Mouse (Mus musculus) cerebellum, adult 11 months (tissue): ENCODE measurements around the gene Cd52.

ENCODE experiments used
- DNase-seq: peaks from one replicate; pipeline ENCODE4 v3.0.0; 2022

Cd52 gene

GRCm38 (mm10) chr4:134118126-134118800, 23.4 kb upstream of the Cd52 start:
- no peak for DNase-seq

- no peak for DNase-seq
Observed at GRCm38 (mm10) chr4:134117012-134117411, 22.1 kb upstream of the Cd52 start.

DNA sequence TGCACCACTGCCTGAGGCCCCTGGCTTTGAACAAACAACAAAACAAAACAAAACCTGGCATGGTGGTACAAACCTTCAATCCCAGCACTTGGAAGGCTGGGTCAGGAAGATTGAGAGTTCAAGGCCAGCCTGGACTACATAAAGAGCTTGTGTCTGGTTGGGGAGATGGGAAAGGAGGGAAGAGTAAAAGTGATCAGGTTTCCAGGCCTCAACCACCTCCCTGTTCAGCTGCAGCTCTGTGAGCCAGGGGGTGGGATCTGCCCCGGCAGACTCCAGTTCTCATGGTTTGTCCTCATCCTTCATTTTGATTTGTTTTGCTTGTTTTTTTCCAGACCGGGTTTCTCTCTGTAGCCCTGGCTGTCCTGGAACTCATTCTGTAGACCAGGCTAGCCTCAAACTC, 21.6 kb upstream of the Cd52 start:
- no peak for DNase-seq

- DNase-seq, result no peak
Observed at GRCm38 (mm10) chr4:134115215-134116144, 20.6 kb upstream of the Cd52 start.

DNA sequence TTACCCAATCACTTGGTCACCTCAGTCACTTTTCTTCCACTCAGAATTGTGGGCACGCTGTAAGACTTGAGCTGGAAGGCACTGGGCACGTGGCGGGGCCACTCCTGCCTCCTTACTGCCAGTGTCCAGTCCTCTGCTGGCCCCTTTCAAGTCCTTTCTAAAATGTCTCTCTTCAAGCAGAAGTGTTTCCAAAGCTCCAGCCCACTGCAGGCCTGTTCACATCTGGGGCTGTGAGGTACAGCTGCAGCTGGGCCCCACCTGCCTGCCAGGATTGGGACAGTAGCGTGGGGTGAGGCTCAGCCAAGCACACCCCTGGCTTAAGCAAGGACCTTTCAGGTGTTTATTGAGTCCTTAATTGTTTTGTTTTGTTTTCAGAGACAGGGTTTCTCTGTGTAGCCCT, 19.2 kb upstream of the Cd52 start:
- no peak for DNase-seq

DNA sequence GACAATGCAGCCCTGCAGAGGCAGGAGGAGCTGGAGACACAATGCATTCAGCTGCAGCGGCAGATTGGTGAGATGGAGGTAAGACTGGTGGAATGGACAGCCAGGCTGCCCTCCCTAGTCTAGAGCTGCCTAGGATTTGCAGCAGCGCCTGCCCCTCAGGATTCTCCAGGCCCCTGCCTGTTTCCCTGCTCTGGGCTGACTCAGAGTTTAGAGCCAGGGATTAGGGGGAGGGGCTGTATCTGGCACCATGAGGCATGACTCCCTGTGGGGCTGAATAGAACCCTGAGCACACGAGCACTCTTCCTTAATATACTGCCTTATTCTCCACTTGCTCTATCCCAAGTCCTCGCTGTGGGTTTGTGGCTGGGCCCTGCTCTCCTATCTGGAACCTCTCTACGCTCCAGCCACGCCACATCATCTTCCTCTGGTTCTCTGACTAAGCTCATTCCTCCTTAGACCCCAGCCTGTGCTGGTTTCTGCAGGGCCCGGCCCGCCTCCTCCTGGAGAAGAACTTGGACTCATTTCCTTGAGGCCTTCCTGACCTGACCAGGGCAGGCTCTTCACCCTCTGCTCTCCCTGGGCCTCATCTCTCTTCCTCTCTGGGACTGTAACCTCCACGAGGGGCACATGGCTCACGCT, 18.6 kb upstream of the Cd52 start:
- DNase-seq, result no peak

GRCm38 (mm10) chr4:134112403-134112802, 17.5 kb upstream of the Cd52 start:
- no peak for DNase-seq

DNA sequence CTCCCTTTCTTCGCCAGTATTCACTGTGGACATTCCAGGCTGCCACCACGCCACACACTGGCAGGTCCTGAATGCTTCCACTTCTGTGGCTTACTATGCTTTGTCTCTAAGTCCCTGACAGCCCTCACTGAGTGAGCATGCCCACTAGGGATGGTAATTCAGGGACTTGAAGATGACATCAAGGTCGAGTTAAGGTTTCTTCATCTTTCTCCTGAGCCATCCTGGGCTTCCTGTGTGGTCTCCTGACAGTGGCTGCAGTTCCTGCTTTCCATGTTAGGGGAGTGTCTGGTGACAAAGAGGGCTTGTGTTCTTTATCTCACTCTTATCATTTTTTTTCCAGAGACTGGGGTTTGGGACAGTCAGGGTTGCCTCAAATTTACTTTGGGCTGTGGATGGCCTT, 15.8 kb upstream of the Cd52 start:
- no peak for DNase-seq

DNA sequence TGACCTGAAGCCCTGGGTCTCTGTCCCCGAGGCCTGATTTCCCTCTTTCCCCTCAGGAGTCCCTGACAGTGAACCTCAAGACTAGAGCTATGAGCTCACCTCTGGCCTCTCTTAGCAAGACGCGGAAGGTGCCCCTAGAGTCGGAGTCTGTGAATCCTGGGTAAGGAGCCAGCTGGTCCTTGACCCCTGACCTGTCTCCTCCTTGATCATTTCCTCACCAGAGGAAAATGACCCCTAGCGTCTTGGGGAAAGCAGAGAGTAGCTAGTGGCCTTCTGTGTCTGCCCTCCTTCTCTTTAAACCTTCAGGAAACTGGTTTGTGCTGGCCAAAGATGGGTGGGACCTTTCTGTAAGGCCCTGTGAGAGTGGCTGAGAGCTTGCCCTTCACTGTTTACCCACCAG, 13.3 kb upstream of the Cd52 start:
- DNase-seq, result no peak

DNA sequence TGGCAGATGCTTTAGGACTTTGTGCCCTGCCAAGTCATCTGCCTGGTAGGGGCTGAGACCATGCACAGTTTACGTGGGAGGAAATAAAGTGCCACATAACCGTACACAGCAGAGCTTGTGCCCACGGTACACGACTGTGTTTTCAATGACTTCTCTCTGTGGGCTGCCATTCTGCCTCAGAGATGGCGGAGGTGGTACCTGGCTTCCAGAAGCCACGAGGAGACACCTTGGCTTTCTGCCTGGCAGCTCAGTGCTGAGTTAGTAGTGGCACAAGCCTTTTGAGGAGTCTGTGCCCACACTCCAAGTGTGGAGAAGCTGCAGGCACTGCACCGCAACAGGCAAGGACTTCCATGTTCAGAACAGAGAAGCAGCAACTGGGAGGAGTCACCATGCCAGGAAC, 12.8 kb upstream of the Cd52 start:
- DNase-seq, result no peak

- no peak for DNase-seq
Observed at GRCm38 (mm10) chr4:134106105-134106504, 11.2 kb upstream of the Cd52 start.

DNA sequence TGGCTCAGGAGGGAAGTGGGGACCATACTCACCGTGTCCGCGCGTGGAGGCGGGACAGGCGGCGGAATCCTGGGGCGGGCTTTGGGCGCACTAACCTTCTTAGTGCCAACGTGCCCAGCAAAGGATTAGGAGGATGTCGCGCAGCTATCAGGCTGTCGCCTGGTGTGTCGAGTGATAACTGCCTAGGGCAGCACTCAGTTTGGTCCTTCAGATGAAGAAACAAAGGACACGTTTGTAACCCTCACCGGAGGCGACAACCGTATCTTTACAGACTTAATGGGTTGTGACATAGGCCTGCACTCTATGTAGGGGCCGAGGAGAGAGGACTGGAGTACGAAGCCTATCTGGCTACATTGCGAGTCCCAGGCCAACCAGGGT, 7.8 kb upstream of the Cd52 start:
- no peak for DNase-seq

DNA sequence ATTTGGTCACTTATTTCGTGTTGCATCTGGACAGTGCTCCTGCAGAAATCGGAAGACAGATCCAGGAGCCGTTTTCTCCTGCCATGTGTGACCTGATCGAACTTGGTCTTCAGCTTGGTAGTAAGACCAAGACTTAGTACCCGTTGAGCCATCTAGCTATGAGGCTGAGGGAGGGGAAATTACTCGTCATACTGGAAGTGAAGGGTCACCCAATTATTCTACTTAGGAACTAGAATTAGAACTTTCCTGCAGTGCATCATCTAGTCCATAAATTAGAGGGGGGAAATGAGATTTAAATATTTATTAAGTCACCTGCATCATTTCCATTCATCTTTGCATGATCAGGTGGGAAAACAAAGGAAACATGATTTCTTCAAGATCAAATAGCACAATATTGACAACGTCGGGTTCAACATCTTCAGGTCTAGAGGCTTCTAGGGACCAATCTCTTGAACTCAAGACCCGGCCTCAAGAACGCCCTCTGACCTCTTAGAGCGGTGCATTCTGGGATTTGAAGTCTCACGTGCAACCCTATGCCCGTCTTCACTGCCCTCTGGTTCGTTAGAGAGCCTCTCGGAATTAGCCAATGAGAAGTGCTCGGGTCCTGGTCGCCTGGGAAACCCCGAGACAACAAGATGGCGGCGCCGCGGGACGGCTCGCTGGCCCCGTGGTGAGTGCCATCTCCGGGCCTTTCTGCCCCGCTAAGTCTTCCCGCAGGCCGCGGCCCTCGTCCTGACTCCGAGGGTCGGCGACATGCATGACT, 7.3 kb upstream of the Cd52 start, which contains the start of gene Ubxn11:
Gene Ubxn11 (plus strand): TSS at position 592 of the 763 bp plus-strand sequence.
- peak; percentile 86 for DNase-seq

DNA sequence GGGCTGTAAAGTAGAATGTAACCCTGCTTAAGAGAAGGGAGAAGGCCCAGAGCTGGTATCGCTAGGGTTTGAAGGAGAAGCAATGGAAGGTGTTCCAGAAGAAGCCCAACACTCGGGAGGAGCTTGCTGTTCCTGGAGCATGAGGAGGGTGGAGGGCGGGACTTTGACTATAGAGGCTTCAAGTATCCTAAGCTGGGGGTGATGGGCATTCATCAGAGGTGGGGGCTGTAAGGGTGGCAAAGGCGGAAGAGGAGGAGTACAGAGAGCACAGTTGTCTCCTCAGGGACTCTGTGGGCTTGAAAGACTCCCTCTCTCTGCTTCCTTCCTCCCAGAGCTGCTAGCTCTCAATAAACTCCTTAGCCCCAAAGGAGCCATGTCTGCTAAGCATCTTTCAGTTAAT, 5.4 kb upstream of the Cd52 start:
- no peak for DNase-seq

- DNase-seq, result no peak
Observed at GRCm38 (mm10) chr4:134098628-134099027, 3.7 kb upstream of the Cd52 start.

- DNase-seq, result no peak
Observed at GRCm38 (mm10) chr4:134097015-134097608, 2.2 kb upstream of the Cd52 start.

- no peak for DNase-seq
Observed at GRCm38 (mm10) chr4:134096120-134096519, 1.2 kb upstream of the Cd52 start.

- DNase-seq, result no peak
Observed at GRCm38 (mm10) chr4:134094004-134094564, 798 bp downstream of the Cd52 start.

- no peak for DNase-seq
Observed at GRCm38 (mm10) chr4:134092382-134093288, 2.2 kb downstream of the Cd52 start.

DNA sequence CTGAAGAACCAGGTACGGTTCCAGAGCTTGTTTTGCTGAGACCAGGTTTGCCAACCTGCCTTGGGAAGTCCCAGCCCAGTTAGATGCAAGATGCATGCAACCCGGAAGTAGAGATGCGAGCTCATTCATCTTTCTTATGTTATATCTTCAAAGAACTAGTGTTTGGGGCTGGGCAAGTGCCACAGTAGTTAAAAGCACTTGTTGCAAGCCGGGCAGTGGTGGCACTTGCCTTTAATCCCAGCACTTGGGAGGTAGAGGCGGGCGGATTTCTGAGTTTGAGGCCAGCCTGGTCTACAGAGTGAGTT, 3.7 kb downstream of the Cd52 start:
- DNase-seq, result no peak

DNA sequence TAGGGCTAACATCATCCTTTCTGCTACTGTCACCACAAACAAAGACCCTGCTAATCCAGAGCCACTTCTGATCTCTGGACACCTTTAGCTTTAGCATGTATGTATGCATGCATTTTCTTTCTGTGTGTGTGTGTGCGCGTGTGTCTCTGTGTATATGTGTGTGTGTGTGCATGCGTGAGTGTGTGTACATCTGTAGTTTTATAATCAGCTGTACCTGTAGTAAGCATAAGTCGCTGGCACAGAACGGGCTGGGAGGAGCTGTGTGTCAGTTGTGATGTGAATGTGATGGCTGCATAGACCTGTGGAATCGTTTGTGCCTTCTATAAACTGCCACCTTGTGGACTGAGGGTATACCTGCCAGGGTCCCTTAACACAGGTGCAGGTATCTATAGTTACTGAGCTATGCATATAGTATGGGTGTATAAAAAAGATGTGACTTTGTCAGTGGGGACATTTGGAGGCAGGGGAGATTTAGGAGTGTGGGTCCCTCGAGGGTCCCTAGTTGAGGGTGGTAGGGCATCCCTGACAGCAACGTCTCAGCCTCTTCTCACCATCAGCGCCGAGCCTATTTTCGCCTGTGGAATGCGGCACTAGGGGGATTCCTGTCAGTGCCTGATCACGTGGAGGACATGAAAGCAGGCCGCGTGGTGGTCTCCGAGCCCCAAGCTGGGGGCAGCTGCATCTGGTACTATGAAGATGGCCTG, 4.2 kb downstream of the Cd52 start:
- no peak for DNase-seq
